Mouse (Mus musculus): ENCODE data around the gene Ccer2. TPM values are rescaled to one million over a fixed set of nuclear protein-coding genes. Genes with fewer than 3 reads are reported as not detected.

Ccer2 gene
- polyA plus RNA-seq, 1 experiment = 2.9 TPM

- H3K27ac ChIP-seq (ENCODE audit: insufficient read depth, low read length) = no peak within 1 kb of the TSS
- peak within 1 kb of the TSS; percentile 83 for H3K4me3 ChIP-seq (ENCODE audit: insufficient read depth, low read length)
- TF ChIP-seq POLR2A (IDR thresholded peaks at IDR 0.05; ENCODE audit: extremely low read depth, insufficient read depth, low read length) (no peak), CTCF (IDR thresholded peaks at IDR 0.05; ENCODE audit: extremely low read depth, insufficient read depth, low read length) (no peak)
- H3K4me1 ChIP-seq (ENCODE audit: control insufficient read depth, insufficient read depth, low read length) = peaks cover 7% of the 10 kb centered on the region; the same call in 1 of the 2 replicates
These were observed 11.5 kb downstream of the Ccer2 start, which contains the start of gene Nfkbib for GRCm38 (mm10) chr7:28767462-28767965. Gene Nfkbib, minus strand, starts transcription at chr7:28767512.

DNA sequence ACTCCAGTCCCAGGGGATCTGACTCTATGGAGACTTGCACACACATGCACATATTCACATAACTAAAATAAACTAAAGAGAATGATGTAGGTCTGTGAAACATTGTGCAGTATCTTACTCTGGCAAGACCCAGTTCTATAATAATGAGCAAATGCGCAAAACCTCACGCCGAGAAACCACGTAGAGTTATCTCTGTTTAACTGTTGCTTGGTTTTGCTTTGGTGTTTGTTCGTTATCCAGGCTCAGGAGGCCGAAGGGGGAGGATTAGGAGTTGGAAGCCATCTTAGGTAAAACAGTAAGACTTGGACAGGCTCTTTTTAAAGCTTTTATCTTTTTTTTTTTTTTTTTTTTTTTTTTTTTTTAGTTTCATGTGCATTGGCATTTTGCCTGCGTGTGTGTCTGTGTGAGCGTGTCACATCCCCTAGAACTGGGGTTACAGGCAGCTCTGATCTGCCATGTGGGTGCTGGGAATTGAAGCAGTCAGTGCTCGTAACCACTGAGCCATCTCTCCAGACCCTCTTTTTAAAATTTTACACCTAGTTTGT, 13.5 kb downstream of the Ccer2 start:
- Histone ChIP-seq H3K4me1 (ENCODE audit: control insufficient read depth, insufficient read depth, low read length) (peaks cover 7% of the 10 kb centered on the region; the same call in 1 of the 2 replicates), H3K27ac (ENCODE audit: insufficient read depth, low read length) (no peak overlapping the region), H3K4me3 (ENCODE audit: insufficient read depth, low read length) (no peak overlapping the region)
- no peak for TF ChIP-seq POLR2A (IDR thresholded peaks at IDR 0.05; ENCODE audit: extremely low read depth, insufficient read depth, low read length)
- no peak for TF ChIP-seq CTCF (IDR thresholded peaks at IDR 0.05; ENCODE audit: extremely low read depth, insufficient read depth, low read length)

DNA sequence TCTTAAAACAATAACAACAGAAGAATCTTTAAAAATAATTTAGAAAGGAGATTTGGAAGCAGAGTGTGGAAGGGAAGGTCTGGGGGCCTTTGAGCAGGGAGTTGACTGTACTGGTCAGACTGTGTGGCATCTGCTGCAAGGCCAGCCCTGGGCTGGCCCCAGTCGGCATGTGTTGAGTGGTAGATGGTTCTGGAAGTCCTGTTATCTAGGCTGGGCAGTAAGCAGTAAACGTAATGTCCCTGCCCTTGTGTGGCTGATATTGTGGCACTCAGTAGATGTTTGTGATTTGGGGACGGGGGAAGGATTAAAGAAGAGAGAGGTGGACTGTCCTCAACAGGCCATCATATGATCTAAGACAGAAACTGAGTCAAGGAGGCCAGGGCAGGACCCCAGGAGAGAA, 14.3 kb downstream of the Ccer2 start:
- TF ChIP-seq POLR2A (IDR thresholded peaks at IDR 0.05; ENCODE audit: extremely low read depth, insufficient read depth, low read length) (no peak), CTCF (IDR thresholded peaks at IDR 0.05; ENCODE audit: extremely low read depth, insufficient read depth, low read length) (no peak)
- no peak overlapping the region for H3K27ac ChIP-seq (ENCODE audit: insufficient read depth, low read length)
- peaks cover 7% of the 10 kb centered on the region; the same call in 1 of the 2 replicates for H3K4me1 ChIP-seq (ENCODE audit: control insufficient read depth, insufficient read depth, low read length)
- no peak overlapping the region for H3K4me3 ChIP-seq (ENCODE audit: insufficient read depth, low read length)

DNA sequence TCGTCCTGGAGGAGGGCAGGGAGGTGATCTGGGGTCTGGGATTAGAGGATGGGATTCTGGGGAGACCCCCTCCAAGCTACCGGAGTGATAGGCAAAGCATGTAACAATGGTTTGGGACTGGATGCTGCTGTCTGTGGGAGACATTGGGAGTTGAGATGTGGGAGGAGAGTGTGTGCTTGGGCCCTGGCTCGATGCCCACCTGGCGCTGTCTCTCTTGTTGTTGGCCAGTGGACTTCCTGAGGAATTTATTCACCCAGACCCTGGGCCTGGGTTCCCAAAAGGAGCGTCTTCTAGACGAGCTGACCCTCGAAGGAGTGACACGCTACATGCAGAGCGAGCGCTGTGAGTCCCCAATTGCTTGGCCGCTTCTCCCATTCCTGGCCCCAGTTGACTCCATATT, 15.9 kb downstream of the Ccer2 start:
- H3K4me3 ChIP-seq (ENCODE audit: insufficient read depth, low read length) = no peak overlapping the region
- TF ChIP-seq CTCF (IDR thresholded peaks at IDR 0.05; ENCODE audit: extremely low read depth, insufficient read depth, low read length) (no peak), POLR2A (IDR thresholded peaks at IDR 0.05; ENCODE audit: extremely low read depth, insufficient read depth, low read length) (no peak)
- no peak overlapping the region for H3K27ac ChIP-seq (ENCODE audit: insufficient read depth, low read length)
- peaks cover 4% of the 10 kb centered on the region; the same call in 1 of the 2 replicates for H3K4me1 ChIP-seq (ENCODE audit: control insufficient read depth, insufficient read depth, low read length)

DNA sequence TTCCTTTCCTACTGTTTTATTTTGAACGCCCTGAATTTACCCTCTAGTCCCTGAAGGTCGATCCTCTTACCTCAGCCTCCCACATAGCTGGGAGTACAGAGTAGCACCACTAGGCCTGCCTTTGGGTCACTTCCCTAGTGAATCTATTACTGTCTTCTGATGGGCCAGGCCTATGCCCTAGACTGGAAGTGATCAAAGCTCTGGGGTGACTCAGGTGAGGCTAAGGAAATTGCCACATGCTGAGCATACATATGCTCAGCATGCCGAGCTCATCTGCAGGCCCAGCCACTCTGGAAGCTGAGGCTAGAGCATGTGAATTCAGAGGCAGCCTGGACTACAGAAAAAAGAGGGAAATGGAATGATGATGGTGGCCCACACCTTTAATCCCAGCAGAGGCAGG, 17.2 kb downstream of the Ccer2 start:
- H3K4me3 ChIP-seq (ENCODE audit: insufficient read depth, low read length) = no peak overlapping the region
- no peaks in the 10 kb centered on the region for H3K4me1 ChIP-seq (ENCODE audit: control insufficient read depth, insufficient read depth, low read length)
- H3K27ac ChIP-seq (ENCODE audit: insufficient read depth, low read length) = no peak overlapping the region
- TF ChIP-seq POLR2A (IDR thresholded peaks at IDR 0.05; ENCODE audit: extremely low read depth, insufficient read depth, low read length) (no peak), CTCF (IDR thresholded peaks at IDR 0.05; ENCODE audit: extremely low read depth, insufficient read depth, low read length) (no peak)

GRCm38 (mm10) chr7:28774164-28774563, 18.2 kb downstream of the Ccer2 start:
- Histone ChIP-seq H3K4me1 (ENCODE audit: control insufficient read depth, insufficient read depth, low read length) (no peaks in the 10 kb centered on the region), H3K27ac (ENCODE audit: insufficient read depth, low read length) (0 out of 2 replicates have a peak overlapping the region, but pooled peaks have one; percentile 40)
- TF ChIP-seq POLR2A (IDR thresholded peaks at IDR 0.05; ENCODE audit: extremely low read depth, insufficient read depth, low read length) (no peak), CTCF (IDR thresholded peaks at IDR 0.05; ENCODE audit: extremely low read depth, insufficient read depth, low read length) (no peak)

GRCm38 (mm10) chr7:28775129-28775528, 19.2 kb downstream of the Ccer2 start:
- no peak overlapping the region for H3K27ac ChIP-seq (ENCODE audit: insufficient read depth, low read length)
- no peaks in the 10 kb centered on the region for H3K4me1 ChIP-seq (ENCODE audit: control insufficient read depth, insufficient read depth, low read length)
- H3K4me3 ChIP-seq (ENCODE audit: insufficient read depth, low read length) = no peak overlapping the region
- TF ChIP-seq CTCF (IDR thresholded peaks at IDR 0.05; ENCODE audit: extremely low read depth, insufficient read depth, low read length) = no peak
- no peak for TF ChIP-seq POLR2A (IDR thresholded peaks at IDR 0.05; ENCODE audit: extremely low read depth, insufficient read depth, low read length)

More at GRCm38 (mm10) chr7:28774164-28774563, 18.2 kb downstream of the Ccer2 start:
- H3K4me3 ChIP-seq (ENCODE audit: insufficient read depth, low read length) = no peak overlapping the region

DNA sequence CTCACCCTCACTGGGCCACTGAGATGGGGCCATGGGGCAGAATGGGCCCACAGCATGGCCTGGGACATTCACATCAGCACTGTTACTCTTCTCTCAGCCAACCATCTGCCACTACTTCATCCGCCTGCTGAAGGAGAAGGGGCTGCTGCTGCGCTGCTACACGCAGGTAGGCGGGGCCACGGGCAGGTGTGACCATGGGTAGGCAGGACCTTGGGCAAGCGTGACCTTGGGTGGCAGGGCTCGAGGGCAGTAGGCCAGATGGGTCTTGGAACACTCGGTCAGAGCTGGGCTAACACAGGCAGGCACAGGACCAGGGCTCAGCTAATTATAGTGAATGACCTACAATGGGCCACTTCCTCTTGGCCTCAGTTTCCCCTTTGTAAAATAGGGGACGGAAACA, 22.9 kb downstream of the Ccer2 start:
- Histone ChIP-seq H3K27ac (ENCODE audit: insufficient read depth, low read length) (no peak overlapping the region), H3K4me1 (ENCODE audit: control insufficient read depth, insufficient read depth, low read length) (peaks cover 6% of the 10 kb centered on the region; the same call in 1 of the 2 replicates), H3K4me3 (ENCODE audit: insufficient read depth, low read length) (no peak overlapping the region)
- TF ChIP-seq CTCF (IDR thresholded peaks at IDR 0.05; ENCODE audit: extremely low read depth, insufficient read depth, low read length) = no peak
- TF ChIP-seq POLR2A (IDR thresholded peaks at IDR 0.05; ENCODE audit: extremely low read depth, insufficient read depth, low read length) = no peak

DNA sequence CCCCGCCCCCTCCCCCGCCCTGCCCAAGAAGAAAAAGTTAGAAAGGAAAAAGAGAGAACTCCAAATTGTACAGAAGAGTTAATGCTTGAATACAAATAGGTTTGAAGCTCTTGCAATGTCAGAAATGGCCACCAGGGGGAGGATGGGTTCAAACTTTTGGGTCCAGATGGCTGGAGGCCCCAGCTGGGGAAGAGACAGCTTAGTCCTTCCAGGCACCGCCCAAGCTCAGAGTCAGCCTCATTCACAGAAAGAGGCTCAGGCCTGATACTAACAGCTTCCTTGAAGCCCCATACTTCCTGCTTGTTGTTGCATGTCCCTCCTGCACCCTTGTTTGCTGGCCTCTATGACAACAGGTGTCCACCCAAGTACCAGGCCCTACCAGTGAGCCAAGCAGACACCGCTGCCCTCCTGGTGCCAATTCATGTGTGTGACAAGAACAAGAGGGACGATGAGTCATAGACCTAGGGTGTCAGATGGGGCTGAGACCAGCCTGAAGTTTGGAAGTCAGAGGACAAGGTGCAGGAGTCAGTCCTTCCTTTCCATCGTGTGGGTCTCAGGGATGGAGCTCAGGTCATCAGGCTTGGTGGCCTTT, 24.2 kb downstream of the Ccer2 start:
- Histone ChIP-seq H3K27ac (ENCODE audit: insufficient read depth, low read length) (0 out of 2 replicates have a peak overlapping the region, but pooled peaks have one; percentile 0), H3K4me3 (ENCODE audit: insufficient read depth, low read length) (no peak overlapping the region), H3K4me1 (ENCODE audit: control insufficient read depth, insufficient read depth, low read length) (peaks cover 6% of the 10 kb centered on the region; the same call in 1 of the 2 replicates)
- TF ChIP-seq CTCF (IDR thresholded peaks at IDR 0.05; ENCODE audit: extremely low read depth, insufficient read depth, low read length) = peak; percentile 70
- no peak for TF ChIP-seq POLR2A (IDR thresholded peaks at IDR 0.05; ENCODE audit: extremely low read depth, insufficient read depth, low read length)

GRCm38 (mm10) chr7:28780857-28781256, 24.9 kb downstream of the Ccer2 start:
- H3K4me3 ChIP-seq (ENCODE audit: insufficient read depth, low read length) = no peak overlapping the region
- TF ChIP-seq CTCF (IDR thresholded peaks at IDR 0.05; ENCODE audit: extremely low read depth, insufficient read depth, low read length) = no peak
- TF ChIP-seq POLR2A (IDR thresholded peaks at IDR 0.05; ENCODE audit: extremely low read depth, insufficient read depth, low read length) = no peak
- H3K27ac ChIP-seq (ENCODE audit: insufficient read depth, low read length) = peak overlapping the region; percentile 78; the same call in 1 of the 2 replicates
- H3K4me1 ChIP-seq (ENCODE audit: control insufficient read depth, insufficient read depth, low read length) = peaks cover 6% of the 10 kb centered on the region; the same call in 1 of the 2 replicates

Measured in cortical plate, adult 2 months (tissue).